Mouse (Mus musculus) E14TG2a.4 (cell line): ENCODE results near the gene Chmp1a.

Source experiments
- H3K27me3 ChIP-seq: 2 replicates; pipeline ENCODE4 v1.6.1; 2014; ENCODE audit warnings: low read length, control low read depth; ENCODE audit not compliant: insufficient read depth
- H3K36me3 ChIP-seq: 2 replicates; pipeline ENCODE4 v1.6.1; 2014; ENCODE audit warnings: low read length, control low read depth; ENCODE audit not compliant: insufficient read depth
- H3K4me1 ChIP-seq: replicated peaks from 2 replicates; pipeline ENCODE4 v1.6.1; 2014; ENCODE audit warnings: low read depth, low read length, control low read depth
- H3K4me3 ChIP-seq: replicated peaks from 2 replicates; pipeline ENCODE4 v1.5.1; 2014; ENCODE audit warnings: mild to moderate bottlenecking, low read length
- H3K9me3 ChIP-seq: 2 replicates; pipeline ENCODE4 v1.6.1; 2014; ENCODE audit warnings: low read length, control low read depth
- CTCF ChIP-seq: conservative IDR thresholded peaks from 2 replicates; pipeline ENCODE4 v1.5.1; 2014; ENCODE audit warnings: low read length
- NANOG ChIP-seq: IDR thresholded peaks from 2 replicates; pipeline ENCODE4 v1.6.1; 2014; ENCODE audit warnings: borderline replicate concordance, low read length, mixed read lengths
- POU5F1 ChIP-seq: IDR thresholded peaks from 2 replicates; pipeline ENCODE4 v1.6.1; 2014; ENCODE audit warnings: low read length, borderline replicate concordance

The Chmp1a gene

GRCm38 (mm10) chr8:123155177-123155576 lies 57.4 kb downstream of the Chmp1a start:
- Histone ChIP-seq H3K36me3 (no peaks in the 10 kb centered on the region; the same call in 1 of the 2 replicates), H3K4me1 (peaks cover 40% of the 10 kb centered on the region), H3K4me3 (no peak overlapping the region), H3K9me3 (no peaks in the 10 kb centered on the region), H3K27me3 (no peaks in the 10 kb centered on the region)
- TF ChIP-seq POU5F1 = no peak
- no peak for TF ChIP-seq NANOG
- TF ChIP-seq CTCF = no peak
